Mouse (Mus musculus) forebrain, embryonic 14.5 days (tissue): ENCODE results near the gene Olfr9. TPM values are rescaled to one million over a fixed set of nuclear protein-coding genes. Genes with fewer than 3 reads are reported as not detected.
A peak's percentile ranks its signal among the peaks of the same experiment; 100 is the strongest.

Source experiments
- ATAC-seq: fragments of 200-750 bp; cut with Nextera tagmentation; 2 replicates; pipeline ENCODE4 v1.8.0; 2017; ENCODE audit warnings: mild to moderate bottlenecking, moderate library complexity
- DNase-seq: peaks from one replicate; pipeline ENCODE4 v3.0.0-alpha.2; 2015; ENCODE audit warnings: low spot score
- H3K27ac ChIP-seq: fragments of 300-500 bp; sonication (generic); 2 replicates; pipeline ENCODE4 v1.5.1; 2014; ENCODE audit warnings: low read depth, mild to moderate bottlenecking, control low read depth, low read length, moderate library complexity
- H3K27me3 ChIP-seq: fragments of 300-500 bp; sonication (generic); replicated peaks from 2 replicates; pipeline ENCODE4 v1.6.1; 2014; ENCODE audit warnings: low read length, control low read depth, mixed read lengths; ENCODE audit not compliant: control insufficient read depth, insufficient read depth
- H3K36me3 ChIP-seq: fragments of 300-500 bp; sonication (generic); 2 replicates; pipeline ENCODE4 v1.6.1; 2014; ENCODE audit warnings: low read length, control low read depth; ENCODE audit not compliant: control insufficient read depth, insufficient read depth
- H3K4me1 ChIP-seq: fragments of 300-500 bp; sonication (generic); 2 replicates; pipeline ENCODE4 v1.6.1; 2014; ENCODE audit warnings: antibody characterized with exemption, low read length, control low read depth; ENCODE audit not compliant: control insufficient read depth, insufficient read depth
- H3K4me2 ChIP-seq: fragments of 300-500 bp; sonication (generic); 2 replicates; pipeline ENCODE4 v1.6.1; 2014; ENCODE audit warnings: mild to moderate bottlenecking, control low read depth, low read length
- H3K4me3 ChIP-seq: fragments of 300-500 bp; sonication (generic); 2 replicates; pipeline ENCODE4 v1.5.1; 2014; ENCODE audit warnings: low read depth, low read length, control low read depth
- H3K9ac ChIP-seq: fragments of 300-500 bp; sonication (generic); 2 replicates; pipeline ENCODE4 v1.6.1; 2014; ENCODE audit warnings: mild to moderate bottlenecking, low read length, control low read depth, moderate library complexity
- H3K9me3 ChIP-seq: fragments of 300-500 bp; sonication (generic); replicated peaks from 2 replicates; pipeline ENCODE4 v1.6.1; 2016; ENCODE audit warnings: low read length, control low read depth, mixed read lengths; ENCODE audit not compliant: control insufficient read depth
- WGBS: fragments of 180-500 bp; shearing (Covaris S2); extraction: QIAGEN DNeasy Blood & Tissue Kit; methylation state at CpG from one replicate; pipeline ENCODE4 v1.1.7; 2014; 5-methylcytosine and 5-hydroxymethylcytosine counted together
- polyA plus RNA-seq: library from polyadenylated mRNA; unstranded; fragments of >200 nt; fragmentation: Nextera tagmentation; extraction: Ambion mirVana; gene quantifications from 2 replicates; pipeline ENCODE4 v1.2.1, GENCODE M21; 2014

Gene Olfr9
- polyA plus RNA-seq, 1 experiment from 2014 or later, result not detected

DNA sequence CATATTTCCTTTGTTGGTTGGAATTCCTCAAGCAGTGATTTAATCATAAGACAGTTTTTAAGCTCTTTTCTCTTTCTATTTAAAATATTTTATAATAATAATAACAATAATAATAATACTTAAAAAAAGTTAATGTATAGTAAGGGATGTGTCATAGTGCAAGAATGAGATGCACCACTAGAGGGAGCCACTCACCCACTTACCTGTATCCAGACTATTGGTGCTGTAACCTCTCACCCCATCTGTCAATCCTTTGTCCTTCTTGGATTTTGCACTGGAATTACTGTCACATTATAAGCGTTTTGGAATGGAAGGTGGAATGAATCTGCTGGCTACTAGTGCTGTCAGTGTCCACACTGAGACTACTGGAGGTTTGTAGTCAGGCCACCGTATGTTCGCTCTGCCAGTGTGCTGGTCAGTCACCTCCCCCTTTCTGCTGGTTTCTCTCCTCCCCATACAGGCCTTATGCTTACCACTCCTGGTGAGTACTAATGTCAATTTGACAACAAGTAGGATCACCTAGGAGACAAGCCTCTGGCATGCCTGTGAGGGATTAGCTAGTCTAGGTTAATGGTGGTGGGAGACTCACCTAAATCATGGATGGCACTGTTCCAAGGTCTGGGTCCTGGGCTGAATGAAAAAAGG, 36.9 kb downstream of the Olfr9 start:
- Histone ChIP-seq H3K9me3 (no peaks in the 10 kb centered on the region), H3K4me2 (no peak overlapping the region), H3K9ac (no peak overlapping the region), H3K36me3 (no peaks in the 10 kb centered on the region), H3K4me1 (no peaks in the 10 kb centered on the region), H3K27me3 (no peaks in the 10 kb centered on the region), H3K4me3 (no peak overlapping the region), H3K27ac (no peak overlapping the region)
- DNase-seq, result peak; percentile 66
- WGBS, result 57% methylated on average over 3 of the region's 3 CpGs
- peak; percentile 80 for ATAC-seq

DNA sequence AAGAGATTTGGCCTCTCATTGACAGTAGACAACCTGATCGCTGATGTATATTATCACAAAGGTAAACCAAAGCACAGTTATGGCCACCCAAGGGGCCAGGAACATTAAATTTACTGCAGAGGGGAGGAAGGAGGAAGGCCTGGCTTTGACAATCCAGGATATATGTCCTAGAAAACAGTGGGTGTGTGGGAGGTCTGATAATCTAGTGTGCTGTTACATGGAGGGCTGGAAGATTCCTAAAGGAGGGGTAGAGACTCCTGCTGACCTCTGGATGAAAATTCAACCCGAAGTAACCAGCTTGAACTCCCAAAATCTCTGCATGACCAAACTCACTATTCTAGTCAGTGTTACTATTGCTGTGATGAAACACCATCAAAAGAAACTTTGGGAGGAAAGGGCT, 39.1 kb downstream of the Olfr9 start:
- DNase-seq, result no peak
- ATAC-seq, result no peak
- Histone ChIP-seq H3K27me3 (no peaks in the 10 kb centered on the region), H3K4me1 (no peaks in the 10 kb centered on the region), H3K4me2 (no peak overlapping the region), H3K9me3 (no peaks in the 10 kb centered on the region), H3K9ac (no peak overlapping the region), H3K36me3 (no peaks in the 10 kb centered on the region), H3K4me3 (no peak overlapping the region), H3K27ac (no peak overlapping the region)
- WGBS, result 86% methylated on average over 2 of the region's 2 CpGs

DNA sequence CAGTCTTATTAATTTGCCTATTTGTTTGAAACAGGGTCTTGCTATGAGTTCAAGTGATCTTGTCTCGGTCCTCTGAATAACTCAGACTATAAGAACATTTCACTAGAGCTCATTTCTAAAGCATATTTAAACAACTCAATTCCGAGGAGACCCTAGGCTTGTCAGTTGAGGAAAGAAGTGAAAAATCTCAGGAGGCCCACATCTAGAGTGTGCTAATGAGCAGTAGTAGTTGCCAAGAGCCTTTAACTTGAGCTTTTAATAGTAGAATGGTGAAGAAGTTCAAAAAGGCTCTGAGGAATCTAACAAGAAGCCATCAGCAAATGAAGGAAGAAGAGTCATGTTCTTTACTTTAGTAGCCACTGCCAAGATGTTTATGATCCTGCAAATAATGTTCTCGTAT, 50.6 kb downstream of the Olfr9 start, which contains the start of gene Olfr764-ps1:
Olfr764-ps1 (minus strand) TSS at position 101 of the 400 bp plus-strand sequence.
- Histone ChIP-seq H3K27ac (no peak within 1 kb of the TSS), H3K9me3 (no peaks in the 10 kb centered on the region), H3K4me2 (no peak within 1 kb of the TSS), H3K9ac (no peak within 1 kb of the TSS), H3K4me3 (no peak within 1 kb of the TSS), H3K36me3 (no peaks in the 10 kb centered on the region), H3K27me3 (no peaks in the 10 kb centered on the region), H3K4me1 (no peaks in the 10 kb centered on the region)
- WGBS, result 79% methylated on average over 3 of the region's 3 CpGs
- ATAC-seq (no peak), DNase-seq (no peak)

Other genes starting within 250 kb of the Olfr9 start
- gene Dgka, start 244.6 kb upstream of the Olfr9 start, polyA plus RNA-seq, result 3.8 and 4.5 TPM in 2 replicates
- 48.4 and 55.4 TPM in 2 replicates for gene Pym1, start 241.5 kb upstream of the Olfr9 start, polyA plus RNA-seq
- 0.37 and 0.62 TPM in 2 replicates for gene Mmp19, start 198.5 kb upstream of the Olfr9 start, polyA plus RNA-seq
- gene Dnajc14, start 185.4 kb upstream of the Olfr9 start, polyA plus RNA-seq, result 40.6 and 47.6 TPM in 2 replicates
- gene Tmem198b, start 185.1 kb upstream of the Olfr9 start, polyA plus RNA-seq, result 7.3 and 8.2 TPM in 2 replicates
- gene Sarnp, start 172.1 kb upstream of the Olfr9 start, polyA plus RNA-seq, result 218 and 228 TPM in 2 replicates
- 30.9 and 44.3 TPM in 2 replicates for gene Ormdl2, start 167.8 kb upstream of the Olfr9 start, polyA plus RNA-seq
- gene Gdf11, start 97.7 kb upstream of the Olfr9 start, polyA plus RNA-seq, result 6.0 and 6.3 TPM in 2 replicates
- 122 and 126 TPM in 2 replicates for gene Cd63, start 88.4 kb upstream of the Olfr9 start, polyA plus RNA-seq
- 8.8 and 9.9 TPM in 2 replicates for gene Rdh5, start 66.5 kb upstream of the Olfr9 start, polyA plus RNA-seq
- 244 and 295 TPM in 2 replicates for gene Bloc1s1, start 65.4 kb upstream of the Olfr9 start, polyA plus RNA-seq
- 1.3 and 1.8 TPM in 2 replicates for gene Itga7, start 55.6 kb upstream of the Olfr9 start, polyA plus RNA-seq
- gene Mettl7b, start 28.4 kb upstream of the Olfr9 start, polyA plus RNA-seq, result not detected in 2 replicates
- not detected in 2 replicates for gene Olfr763, start 21.4 kb downstream of the Olfr9 start, polyA plus RNA-seq
- not detected in 2 replicates for gene Olfr764-ps1, start 50.5 kb downstream of the Olfr9 start, polyA plus RNA-seq
- gene Olfr765, start 60.6 kb downstream of the Olfr9 start, polyA plus RNA-seq, result not detected in 2 replicates
- gene Olfr766-ps1, start 79.5 kb downstream of the Olfr9 start, polyA plus RNA-seq, result not detected in 2 replicates
- gene Olfr767, start 93.5 kb downstream of the Olfr9 start, polyA plus RNA-seq, result not detected in 2 replicates
- gene Olfr768, start 109.9 kb downstream of the Olfr9 start, polyA plus RNA-seq, result not detected in 2 replicates
- not detected in 2 replicates for gene Olfr769, start 128.4 kb downstream of the Olfr9 start, polyA plus RNA-seq
- gene Olfr770, start 149.6 kb downstream of the Olfr9 start, polyA plus RNA-seq, result not detected in 2 replicates
- gene Olfr771, start 175.3 kb downstream of the Olfr9 start, polyA plus RNA-seq, result not detected in 2 replicates
- gene Olfr772, start 188.5 kb downstream of the Olfr9 start, polyA plus RNA-seq, result not detected in 2 replicates
- gene Olfr773, start 198.0 kb downstream of the Olfr9 start, polyA plus RNA-seq, result not detected in 2 replicates
- not detected in 2 replicates for gene Olfr774, start 246.8 kb downstream of the Olfr9 start, polyA plus RNA-seq